Comparison of ENCODE assay signal across 8 mouse cellular contexts in genomic region chr12:102579041-102579440, GRCm38 (mm10). TPM values are rescaled to one million over a fixed set of nuclear protein-coding genes. Genes with fewer than 3 reads are reported as not detected.
DNase-seq lines count a peak whose midpoint lies in the region; ATAC-seq and TF ChIP-seq lines count a peak whose summit lies in the region.

No protein-coding gene starts in this region.

- TF ChIP-seq EP300 in MEL (IDR thresholded peaks at IDR 0.05; ENCODE audit: low read depth in 1 of 2, low read length in 2 of 2), result no peak

- peak; percentile 69 for DNase-seq in MEL (ENCODE audit: low read depth, low spot score)
- DNase-seq in cerebellum, adult 18-20 months, result peak; percentile 84 to 91
- peak; percentile 62 to 81 for DNase-seq in left cerebral cortex, postnatal 14 days (ENCODE audit: low spot score in 2 of 2)
- peak; percentile 92 for DNase-seq in right cerebral cortex, postnatal 4 days
- DNase-seq in urinary bladder, postnatal 4 days (ENCODE audit: low spot score in 2 of 2), result peak; percentile 59 to 84

- no peak overlapping the region for H3K4me2 ChIP-seq in midbrain, embryonic 12.5 days (replicated peaks)

- TF ChIP-seq CTCF in MEL (IDR thresholded peaks at IDR 0.05 in 2 of 3, conservative IDR thresholded peaks at IDR 0.05 in 1 of 3; ENCODE audit: control insufficient read depth in 1 of 3, insufficient read depth in 1 of 3, low read depth in 2 of 3, low read length in 3 of 3, poor library complexity in 1 of 3, severe bottlenecking in 1 of 3), result peak; percentile 69 to 86 (median 82)

- H3K4me3 ChIP-seq in MEL (ENCODE audit: control insufficient read depth in 1 of 2, insufficient read depth in 1 of 2, low read depth in 2 of 2, low read length in 2 of 2), result no peak overlapping the region
- no peak overlapping the region for H3K4me3 ChIP-seq in midbrain, embryonic 12.5 days

- H3K4me1 ChIP-seq in MEL (ENCODE audit: control insufficient read depth in 1 of 2, insufficient read depth in 2 of 2, low read length in 2 of 2), result no peaks in the 10 kb centered on the region
- H3K4me1 ChIP-seq in midbrain, embryonic 12.5 days, result no peaks in the 10 kb centered on the region

- H3K9me3 ChIP-seq in MEL (replicated peaks; ENCODE audit: insufficient read depth, low read length), result no peaks in the 10 kb centered on the region
- no peaks in the 10 kb centered on the region for H3K9me3 ChIP-seq in midbrain, embryonic 12.5 days

- H3K9ac ChIP-seq in MEL (ENCODE audit: control insufficient read depth, low read depth, low read length, poor library complexity, severe bottlenecking), result no peak overlapping the region
- no peak overlapping the region for H3K9ac ChIP-seq in midbrain, embryonic 12.5 days (replicated peaks)

- H3K36me3 ChIP-seq in MEL (ENCODE audit: control insufficient read depth in 1 of 2, insufficient read depth in 2 of 2, low read length in 2 of 2), result no peaks in the 10 kb centered on the region
- no peaks in the 10 kb centered on the region for H3K36me3 ChIP-seq in midbrain, embryonic 12.5 days

- intact Hi-C loops in left cerebral cortex, postnatal 14 days (cut with DNase I), result loop anchor here (5.0 kb wide), 1 partner anchor 128 kb away; no protein-coding TSS in a partner anchor

- H3K79me2 ChIP-seq in MEL (ENCODE audit: control insufficient read depth, insufficient read depth, low read length, poor library complexity), result no peaks in the 10 kb centered on the region

- ATAC-seq in frontal cortex, adult (ENCODE audit: low TSS enrichment), result peak; percentile 80
- peak; percentile 47 for ATAC-seq in inflammation-experienced regulatory T-cells, adult 6 months
- peak; percentile 64; the same call in 1 of the 2 replicates for ATAC-seq in midbrain, embryonic 12.5 days (ENCODE audit: low FRiP score, low read depth)

- 67% methylated on average over 6 of the region's 6 CpGs for WGBS in midbrain, embryonic 12.5 days

- TF ChIP-seq RAD21 in MEL (IDR thresholded peaks at IDR 0.05; ENCODE audit: low read depth, low read length), result peak; percentile 74

- no peaks in the 10 kb centered on the region for H3K27me3 ChIP-seq in MEL (ENCODE audit: control insufficient read depth in 1 of 2, insufficient read depth in 2 of 2, low read length in 2 of 2)
- H3K27me3 ChIP-seq in midbrain, embryonic 12.5 days, result no peaks in the 10 kb centered on the region

- no peak for TF ChIP-seq POLR2A in MEL (IDR thresholded peaks at IDR 0.05; ENCODE audit: control insufficient read depth in 1 of 2, insufficient read depth in 1 of 2, low read depth in 1 of 2, low read length in 2 of 2, poor library complexity in 1 of 2)

- H3K27ac ChIP-seq in MEL (ENCODE audit: control insufficient read depth, low read depth, low read length), result no peak overlapping the region
- no peak overlapping the region for H3K27ac ChIP-seq in midbrain, embryonic 12.5 days (replicated peaks)

TF ChIP-seq in MEL, 35 proteins besides CTCF, POLR2A, EP300 and RAD21:
- TF ChIP-seq ZNF384 (IDR thresholded peaks at IDR 0.05; ENCODE audit: low read depth, low read length), result peak; percentile 65
- no peak for TF ChIP-seq TAL1 (IDR thresholded peaks at IDR 0.05; ENCODE audit: low read length)
- peak; percentile 93 for TF ChIP-seq SMC3 (IDR thresholded peaks at IDR 0.05; ENCODE audit: low read depth, low read length)
- TF ChIP-seq ZC3H11A (IDR thresholded peaks at IDR 0.05; ENCODE audit: low read depth, low read length), result peak; percentile 35

RNA-seq across cellular contexts. Expression of gene Chga, which starts 24.3 kb away (rescaled TPM):
- not detected in 2 replicates for total RNA-seq in MEL (2012; rRNA removed)
- not detected for polyA plus RNA-seq in MEL (2012; ENCODE audit: insufficient read depth in 1 of 2, insufficient read length in 2 of 2, low read depth in 1 of 2, low replicate concordance in 2 of 2, missing spikeins in 1 of 2)
- under 1 TPM in 1 of 3 experiments, not detected in 2; 0.47 TPM for polyA plus RNA-seq in inflammation-experienced regulatory T-cells, adult 6 months (2017; shearing (Covaris generic))
- total RNA-seq in left cerebral cortex, postnatal 14 days (2021), result 100 to 1,000 TPM; 190 to 204 TPM
- polyA plus RNA-seq in midbrain, embryonic 12.5 days (2016; fragmentation: Nextera tagmentation; extraction: Ambion mirVana), result 44.6 and 48.1 TPM in 2 replicates

Comparison
In these comparisons a context has a peak if more than half of its experiments do, and no peak if none do; other contexts are left out.
1. RNA of gene Chga, which starts 24.3 kb away (polyA plus RNA-seq): 44.6 to 48.1 TPM in midbrain, embryonic 12.5 days; 0.47 TPM in inflammation-experienced regulatory T-cells, adult 6 months and not detected in MEL; every median in the first group is over 10 times any median in the second.
2. Peak in every context shown above with its lines, with median percentiles within 50 percentile points of each other: DNase-seq and ATAC-seq.